Mouse (Mus musculus) adrenal gland, postnatal 10 days (tissue): ENCODE data around the gene Dppa5a. TPM values are rescaled to one million over a fixed set of nuclear protein-coding genes. Genes with fewer than 3 reads are reported as not detected.

Source experiments
- total RNA-seq, 2 experiments: library from RNA; stranded (reverse); gene quantifications; 2 replicates each; pipeline ENCODE4 v1.2.3; 2021

Gene Dppa5a
- total RNA-seq, 2 experiments from 2014 or later, result 0.51 TPM; not detected in 1

Other genes starting within 250 kb of the Dppa5a start
- gene Gsta4, start 185.4 kb downstream of the Dppa5a start, total RNA-seq, result 10 to 100 TPM; 65.6 to 72.7 TPM
- 1 to 10 TPM in 1 of 2 experiments, under 1 TPM in 1; 0.82 to 1.3 TPM for gene Gsta1, start 137.5 kb downstream of the Dppa5a start, total RNA-seq
- not detected for gene Gm3776, start 111.0 kb downstream of the Dppa5a start, total RNA-seq
- not detected for gene Gm10639, start 78.3 kb downstream of the Dppa5a start, total RNA-seq
- not detected for gene Omt2a, start 53.4 kb downstream of the Dppa5a start, total RNA-seq
- gene Omt2b, start 40.6 kb downstream of the Dppa5a start, total RNA-seq, result not detected
- 1 to 10 TPM; 1.8 to 7.9 TPM for gene Gsta2, start 12.4 kb downstream of the Dppa5a start, total RNA-seq
- under 1 TPM in 1 of 2 experiments, not detected in 1; 0.18 TPM for gene Ooep, start 10.5 kb upstream of the Dppa5a start, total RNA-seq
- gene Ddx43, start 27.6 kb upstream of the Dppa5a start, total RNA-seq, result not detected
- 1 to 10 TPM; 1.3 to 1.8 TPM for gene Cgas, start 75.1 kb upstream of the Dppa5a start, total RNA-seq
- 10 to 100 TPM; 23.6 to 29.8 TPM for gene Mto1, start 80.0 kb upstream of the Dppa5a start, total RNA-seq
- under 1 TPM in 1 of 2 experiments, not detected in 1; 0.60 TPM for gene Gm17324, start 80.6 kb upstream of the Dppa5a start, total RNA-seq
- 1,000 to 10,000 TPM; 6,172 to 6,732 TPM for gene Eef1a1, start 121.0 kb upstream of the Dppa5a start, total RNA-seq
- 10 to 100 TPM; 10.2 to 11.2 TPM for gene Slc17a5, start 219.9 kb upstream of the Dppa5a start, total RNA-seq
- 1 to 10 TPM; 7.4 to 7.6 TPM for gene Cd109, start 247.4 kb upstream of the Dppa5a start, total RNA-seq